Mouse (Mus musculus) left cerebral cortex, postnatal 25 days (tissue): ENCODE results near the gene Olfr154. TPM values are rescaled to one million over a fixed set of nuclear protein-coding genes. Genes with fewer than 3 reads are reported as not detected.
"Not testable (repeated sequence)": the region's sequence is repeated elsewhere in the genome, so short reads cannot be mapped to it uniquely, and the experiment has no call there.

Experiments used
- DNase-seq, 2 experiments: peaks; one replicate each; pipeline ENCODE4 v3.0.0; 2022; ENCODE audit warnings: low spot score in 2 of 2, mixed read lengths in 1 of 2
- intact Hi-C: fragments of 180-260 bp; cut with DNase I; formaldehyde crosslinking; loops from one replicate; pipeline ENCODE4 v1.15.1; 2025
- total RNA-seq, 2 experiments: library from RNA; stranded (reverse); gene quantifications; 2 replicates each; pipeline ENCODE4 v1.2.3; 2021

The Olfr154 gene
- total RNA-seq = not detected

DNA sequence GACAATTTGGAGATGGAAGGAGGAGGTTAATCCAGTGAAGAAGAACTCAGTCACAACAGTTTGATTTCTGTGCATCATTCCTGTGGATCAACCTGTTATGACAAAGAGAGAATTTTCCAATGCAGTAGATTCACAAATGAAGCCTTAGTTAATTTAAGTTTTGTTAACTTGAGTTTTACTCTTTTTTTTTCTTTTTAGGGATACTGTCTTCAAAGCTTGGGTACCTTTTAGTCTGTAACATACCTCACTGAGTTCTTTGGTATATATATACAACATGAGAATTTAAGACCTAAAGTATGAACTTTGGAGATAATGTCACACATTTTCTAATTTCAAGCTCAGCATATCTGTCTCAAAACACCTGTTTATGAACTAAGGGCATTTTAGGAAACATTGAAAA, at the start of gene Olfr154:
TSS of gene Olfr154 (minus strand) at position 101 of the 400 bp plus-strand sequence.
- DNase-seq, intact Hi-C loops: not testable (repeated sequence)

DNA sequence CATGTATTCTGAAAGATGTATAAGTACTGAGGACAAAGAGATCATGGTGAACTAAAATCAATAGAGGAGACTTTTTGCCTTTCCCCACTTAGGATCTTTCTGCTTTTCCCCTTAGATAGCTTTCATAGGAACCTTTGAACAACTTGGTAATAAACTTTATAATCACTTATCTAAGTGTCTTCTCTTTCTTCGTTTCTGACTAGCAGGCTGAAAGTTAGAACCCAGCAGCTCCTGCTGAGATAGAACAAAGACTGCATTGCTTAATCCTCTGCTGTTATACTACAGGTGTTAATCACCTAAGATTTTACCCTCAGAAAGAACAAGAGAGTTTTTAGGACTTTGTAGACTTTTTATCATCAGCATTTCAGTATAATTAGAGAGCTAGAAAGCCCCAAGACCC, 46.9 kb upstream of the Olfr154 start:
- intact Hi-C loops = no loop called here
- DNase-seq = no peak

DNA sequence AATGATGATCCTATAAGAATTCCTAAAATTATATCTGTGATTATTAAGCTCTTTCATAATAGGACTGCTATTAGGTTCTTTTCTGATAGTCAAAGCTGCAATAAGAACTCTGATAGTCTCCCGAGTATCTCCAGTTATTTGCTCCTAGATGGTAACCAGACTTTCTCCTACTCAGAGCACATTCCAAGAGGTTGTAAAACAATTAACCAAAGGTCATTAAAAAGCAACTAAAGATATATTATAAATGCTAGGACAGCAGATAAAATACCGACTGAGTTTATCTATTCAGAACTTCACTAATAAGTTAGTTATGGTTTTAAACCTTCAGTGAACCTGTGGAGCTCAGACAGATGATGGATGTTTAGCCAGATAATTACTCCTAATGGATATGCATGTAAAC, 46.4 kb upstream of the Olfr154 start:
- intact Hi-C loops, DNase-seq: not testable (repeated sequence)

DNA sequence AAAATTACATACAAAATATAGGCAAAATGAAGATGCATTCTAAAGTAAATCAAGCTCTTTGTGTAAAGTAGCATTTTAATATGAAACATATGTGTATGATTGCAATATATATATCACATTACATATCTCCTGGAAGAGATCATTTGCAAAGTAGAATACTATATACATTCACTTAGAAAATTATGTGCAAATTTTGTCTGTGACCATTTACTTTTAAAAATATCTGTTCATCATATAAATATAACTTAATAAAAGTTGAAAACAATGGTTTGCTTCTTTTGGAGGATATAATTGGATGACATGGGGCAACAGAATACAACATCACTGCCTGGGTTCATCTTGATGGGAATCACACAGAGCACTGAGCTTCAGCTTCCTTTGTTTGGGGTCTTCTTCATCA, 24.9 kb upstream of the Olfr154 start, which contains the start of gene Olfr1008:
TSS of gene Olfr1008 (plus strand) at position 301 of the 400 bp plus-strand sequence.
- intact Hi-C loops = no loop called here
- DNase-seq = no peak

DNA sequence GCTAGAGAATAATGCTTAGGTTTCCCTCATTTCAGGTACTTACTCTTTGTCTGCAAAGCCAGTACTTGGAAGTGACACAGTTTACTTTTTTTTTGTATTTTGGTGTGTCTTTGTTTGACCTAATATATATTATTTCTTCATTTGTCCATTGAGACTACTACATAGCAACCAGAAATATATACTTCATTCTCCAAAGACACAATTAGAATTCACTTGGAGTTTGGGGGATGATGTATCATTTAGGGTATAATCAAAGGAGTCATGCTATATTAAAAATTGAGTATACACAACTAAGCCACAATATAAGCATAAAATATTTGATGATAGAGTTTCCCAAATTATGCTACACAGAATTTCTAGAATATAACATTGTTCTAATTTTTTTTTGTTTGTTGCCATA, 14.4 kb upstream of the Olfr154 start, which contains the start of gene Olfr1006:
TSS of gene Olfr1006 (minus strand) at position 101 of the 400 bp plus-strand sequence.
- DNase-seq = no peak
- intact Hi-C loops = no loop called here

DNA sequence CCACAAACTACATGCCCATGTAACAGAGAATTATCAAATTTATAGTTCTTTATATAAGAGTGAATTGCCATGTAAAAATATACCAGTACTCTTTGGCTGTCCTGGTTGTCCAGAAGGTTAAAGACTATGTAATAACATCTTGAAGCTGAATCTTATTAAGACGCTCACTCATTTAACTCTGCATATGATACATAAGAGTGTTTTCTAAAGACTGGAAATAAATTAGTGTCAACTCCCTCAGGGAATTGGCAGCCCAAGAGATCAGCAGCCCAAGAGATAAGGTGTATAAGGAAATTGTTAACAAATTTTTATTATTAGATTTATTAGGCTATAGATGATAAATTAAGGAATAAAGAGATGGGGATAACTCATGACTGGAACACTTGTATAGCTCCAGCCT, 13.7 kb downstream of the Olfr154 start, which contains the start of gene Olfr1002:
TSS of gene Olfr1002 (minus strand) at position 101 of the 400 bp plus-strand sequence.
- intact Hi-C loops = no loop called here
- no peak for DNase-seq

Other genes with a start within 250 kb of the Olfr154 start
- gene Olfr993, start 249.6 kb downstream of the Olfr154 start, total RNA-seq = not detected
- gene Olfr994, start 228.0 kb downstream of the Olfr154 start, total RNA-seq = not detected
- gene Olfr995, start 220.8 kb downstream of the Olfr154 start, total RNA-seq = not detected
- gene 4833423E24Rik, start 145.4 kb downstream of the Olfr154 start, total RNA-seq = under 1 TPM in 1 of 2 experiments, not detected in 1; 0.30 TPM
- not detected for gene Olfr996, start 85.2 kb downstream of the Olfr154 start, total RNA-seq
- gene Olfr998, start 75.5 kb downstream of the Olfr154 start, total RNA-seq = not detected
- gene Olfr1000, start 52.6 kb downstream of the Olfr154 start, total RNA-seq = not detected
- not detected for gene Olfr1002, start 13.8 kb downstream of the Olfr154 start, total RNA-seq
- gene Olfr1006, start 14.3 kb upstream of the Olfr154 start, total RNA-seq = not detected
- gene Olfr1008, start 25.0 kb upstream of the Olfr154 start, total RNA-seq = not detected
- not detected for gene Olfr1009, start 51.0 kb upstream of the Olfr154 start, total RNA-seq
- not detected for gene Olfr1012, start 98.3 kb upstream of the Olfr154 start, total RNA-seq
- gene Olfr1013, start 102.6 kb upstream of the Olfr154 start, total RNA-seq = not detected
- not detected for gene Olfr1014, start 108.3 kb upstream of the Olfr154 start, total RNA-seq
- gene Olfr1015, start 117.6 kb upstream of the Olfr154 start, total RNA-seq = not detected
- not detected for gene Olfr1016, start 138.1 kb upstream of the Olfr154 start, total RNA-seq
- gene Olfr1018, start 154.0 kb upstream of the Olfr154 start, total RNA-seq = not detected
- gene Olfr1019, start 181.0 kb upstream of the Olfr154 start, total RNA-seq = not detected
- gene Olfr1020, start 182.6 kb upstream of the Olfr154 start, total RNA-seq = not detected
- gene Olfr1022, start 204.1 kb upstream of the Olfr154 start, total RNA-seq = not detected
- not detected for gene Olfr1023, start 221.2 kb upstream of the Olfr154 start, total RNA-seq
- gene Olfr1024, start 240.6 kb upstream of the Olfr154 start, total RNA-seq = not detected